In genomic region chr5:123974179-123974485, GRCm38 (mm10) we compare ENCODE assay signal across 8 mouse cellular contexts. TPM values are rescaled to one million over a fixed set of nuclear protein-coding genes. Genes with fewer than 3 reads are reported as not detected.
DNase-seq lines count a peak whose midpoint lies in the region; ATAC-seq and TF ChIP-seq lines count a peak whose summit lies in the region.

No protein-coding gene starts in this region.

- under 1% methylated on average over 14 of the region's 14 CpGs for WGBS in intestine, postnatal 0 days

- peak overlapping the region; percentile 70 for H3K9ac ChIP-seq in intestine, postnatal 0 days (ENCODE audit: low read depth, low read length)

- no peaks in the 10 kb centered on the region for H3K27me3 ChIP-seq in intestine, postnatal 0 days (replicated peaks; ENCODE audit: control insufficient read depth, insufficient read depth, low read length)

- no peaks in the 10 kb centered on the region for H3K36me3 ChIP-seq in intestine, postnatal 0 days (ENCODE audit: control insufficient read depth, insufficient read depth)

- no peak for TF ChIP-seq CTCF in intestine, postnatal 0 days (IDR thresholded peaks at IDR 0.05; ENCODE audit: low read depth)

- peak overlapping the region; percentile 50 for H3K4me3 ChIP-seq in intestine, postnatal 0 days (ENCODE audit: low read depth, low read length)

- no peaks in the 10 kb centered on the region for H3K9me3 ChIP-seq in intestine, postnatal 0 days (ENCODE audit: control insufficient read depth)

- H3K4me1 ChIP-seq in intestine, postnatal 0 days (replicated peaks; ENCODE audit: control insufficient read depth, insufficient read depth, low read length), result 0 out of 2 replicates have a peak, but pooled peaks cover 10% of the 10 kb centered on the region

- H3K4me2 ChIP-seq in intestine, postnatal 0 days (replicated peaks; ENCODE audit: low read depth), result peak overlapping the region; percentile 75

- ATAC-seq in intestine, postnatal 0 days, result no peak

- DNase-seq in adrenal gland, postnatal 36 days, result peak; percentile 39 to 43
- no peak for DNase-seq in adrenal gland, adult 8-10 months
- DNase-seq in thymus, postnatal 0 days (ENCODE audit: low spot score), result peak; percentile 7
- no peak for DNase-seq in thymus, adult 18-20 months
- DNase-seq in naive thymus-derived CD4-positive, alpha-beta T cell, adult 2 months (ENCODE audit: low read depth), result peak; percentile 41
- no peak for DNase-seq in gastrocnemius, adult 8-10 months (ENCODE audit: low spot score in 2 of 2)
- no peak for DNase-seq in ovary, postnatal 36 days (ENCODE audit: low spot score)

- peak overlapping the region; percentile 90 for H3K27ac ChIP-seq in intestine, postnatal 0 days (ENCODE audit: low read depth, low read length)

RNA-seq across cellular contexts. Expression of gene Hip1r, which starts 0.7 kb away (rescaled TPM):
- 10 to 100 TPM; 15.1 to 18.4 TPM for total RNA-seq in adrenal gland, postnatal 36 days (2021)
- 10 to 100 TPM; 13.2 to 29.8 (median 22.8) TPM for total RNA-seq in adrenal gland, adult 8-10 months (2022)
- polyA plus RNA-seq in thymus, postnatal 0 days (2015; fragmentation: Nextera tagmentation; extraction: Ambion mirVana), result 9.8 and 11.0 TPM in 2 replicates
- polyA plus RNA-seq in intestine, postnatal 0 days (2015; fragmentation: Nextera tagmentation; extraction: Ambion mirVana), result 18.3 and 22.6 TPM in 2 replicates
- 10 to 100 TPM in 2 of 4 experiments, 1 to 10 TPM in 2; 8.7 to 15.9 (median 11.4) TPM for total RNA-seq in gastrocnemius, adult 8-10 months (2022)

RNA-seq across cellular contexts. Expression of gene Ccdc62, which starts 43.7 kb away (rescaled TPM):
- 1 to 10 TPM; 2.9 to 3.3 TPM for total RNA-seq in adrenal gland, postnatal 36 days (2021)
- 1 to 10 TPM; 2.0 to 9.8 (median 6.1) TPM for total RNA-seq in adrenal gland, adult 8-10 months (2022)
- 7.3 and 8.0 TPM in 2 replicates for polyA plus RNA-seq in thymus, postnatal 0 days (2015; fragmentation: Nextera tagmentation; extraction: Ambion mirVana)
- 3.8 and 4.0 TPM in 2 replicates for polyA plus RNA-seq in intestine, postnatal 0 days (2015; fragmentation: Nextera tagmentation; extraction: Ambion mirVana)
- total RNA-seq in gastrocnemius, adult 8-10 months (2022), result 1 to 10 TPM in 3 of 4 experiments, under 1 TPM in 1; 0.56 to 2.1 (median 1.3) TPM

RNA-seq across cellular contexts. Expression of gene Gm43518, which starts 46.9 kb away (rescaled TPM):
- total RNA-seq in adrenal gland, postnatal 36 days (2021), result 1 to 10 TPM in 1 of 2 experiments, not detected in 1; 1.1 TPM
- 1 to 10 TPM in 3 of 4 experiments, under 1 TPM in 1; 0.87 to 2.5 (median 2.2) TPM for total RNA-seq in adrenal gland, adult 8-10 months (2022)
- polyA plus RNA-seq in thymus, postnatal 0 days (2015; fragmentation: Nextera tagmentation; extraction: Ambion mirVana), result 1.0 and 1.5 TPM in 2 replicates
- polyA plus RNA-seq in intestine, postnatal 0 days (2015; fragmentation: Nextera tagmentation; extraction: Ambion mirVana), result 0.35 and 0.41 TPM in 2 replicates
- total RNA-seq in gastrocnemius, adult 8-10 months (2022), result under 1 TPM in 1 of 4 experiments, not detected in 3; 0.94 TPM

RNA-seq across cellular contexts. Expression of gene Vps37b, which starts 57.9 kb away (rescaled TPM):
- 100 to 1,000 TPM in 1 of 2 experiments, 10 to 100 TPM in 1; 93.1 to 188 TPM for total RNA-seq in adrenal gland, postnatal 36 days (2021)
- 100 to 1,000 TPM in 1 of 4 experiments, 10 to 100 TPM in 3; 76.1 to 101 (median 91.9) TPM for total RNA-seq in adrenal gland, adult 8-10 months (2022)
- polyA plus RNA-seq in thymus, postnatal 0 days (2015; fragmentation: Nextera tagmentation; extraction: Ambion mirVana), result 32.4 and 32.8 TPM in 2 replicates
- polyA plus RNA-seq in intestine, postnatal 0 days (2015; fragmentation: Nextera tagmentation; extraction: Ambion mirVana), result 16.7 and 17.8 TPM in 2 replicates
- 1 to 10 TPM; 4.6 to 6.2 (median 5.1) TPM for total RNA-seq in gastrocnemius, adult 8-10 months (2022)

Comparison
In these comparisons a context has a peak if more than half of its experiments do, and no peak if none do; other contexts are left out.
1. DNase-seq: peak in adrenal gland, postnatal 36 days (2 of 2), thymus, postnatal 0 days (single experiment) and naive thymus-derived CD4-positive, alpha-beta T cell, adult 2 months (single experiment); none in adrenal gland, adult 8-10 months (single experiment), thymus, adult 18-20 months (0 of 2), gastrocnemius, adult 8-10 months (0 of 2) and ovary, postnatal 36 days (single experiment).